Comparison of ENCODE assay signal across 15 mouse cellular contexts in genomic region chr5:125685681-125686331, GRCm38 (mm10).
DNase-seq lines count a peak whose midpoint lies in the region; ATAC-seq lines count a peak whose summit lies in the region.
"Had no signal": no experiment of that assay in that cellular context is flagged by ENCODE, and none has a peak within 500 bp of the region (broad histone marks: within the 10 kb centered on the region; RNA-seq: fewer than 3 reads in every experiment).

No protein-coding gene starts in this region.

- no peaks in the 10 kb centered on the region for H3K27me3 ChIP-seq in hindbrain, embryonic 15.5 days
- no peaks in the 10 kb centered on the region for H3K27me3 ChIP-seq in hindbrain, embryonic 10.5 days (ENCODE audit: insufficient read depth, poor library complexity, severe bottlenecking)
- no peaks in the 10 kb centered on the region for H3K27me3 ChIP-seq in forebrain, embryonic 15.5 days
- H3K27me3 ChIP-seq: liver, embryonic 12.5 days had no signal

- ATAC-seq in hindbrain, embryonic 15.5 days (ENCODE audit: low FRiP score, low read depth), result peak; percentile 71
- ATAC-seq in forebrain, embryonic 15.5 days (replicated peaks), result peak; percentile 90
- ATAC-seq: inflammation-experienced regulatory T-cells, adult 6 months; liver, embryonic 12.5 days had no signal

- WGBS in hindbrain, embryonic 15.5 days, result 31% methylated on average over 11 of the region's 11 CpGs
- 59% methylated on average over 11 of the region's 11 CpGs for WGBS in hindbrain, embryonic 10.5 days
- WGBS in forebrain, embryonic 15.5 days, result 18% methylated on average over 11 of the region's 11 CpGs

- H3K4me3 ChIP-seq in hindbrain, embryonic 15.5 days, result no peak overlapping the region
- H3K4me3 ChIP-seq in hindbrain, embryonic 10.5 days, result no peak overlapping the region
- H3K4me3 ChIP-seq in forebrain, embryonic 15.5 days, result no peak overlapping the region
- H3K4me3 ChIP-seq: liver, embryonic 12.5 days; myocyte had no signal

- no peak for DNase-seq in hindbrain, embryonic 10.5 days (ENCODE audit: low spot score)
- DNase-seq in right cerebral cortex, postnatal 10 days (ENCODE audit: low spot score in 2 of 2), result peak; percentile 45 to 56
- DNase-seq in right cerebral cortex, postnatal 25 days, result no peak
- DNase-seq in gastrocnemius, adult 8-10 months (ENCODE audit: low spot score in 2 of 2), result no peak
- no peak for DNase-seq in B cell, adult 2 months
- DNase-seq: adrenal gland, adult 8-10 months; gastrocnemius, postnatal 25 days; heart, postnatal 14 days; layer of hippocampus, adult 9-11 months had no signal

- no peak overlapping the region for H3K27ac ChIP-seq in hindbrain, embryonic 15.5 days (replicated peaks)
- H3K27ac ChIP-seq in hindbrain, embryonic 10.5 days, result no peak overlapping the region
- H3K27ac ChIP-seq in forebrain, embryonic 15.5 days (replicated peaks), result peak overlapping the region; percentile 47
- H3K27ac ChIP-seq: liver, embryonic 12.5 days had no signal

- H3K4me1 ChIP-seq in hindbrain, embryonic 15.5 days (replicated peaks), result peaks cover 10% of the 10 kb centered on the region
- no peaks in the 10 kb centered on the region for H3K4me1 ChIP-seq in hindbrain, embryonic 10.5 days (replicated peaks)
- H3K4me1 ChIP-seq in forebrain, embryonic 15.5 days, result peaks cover 14% of the 10 kb centered on the region; the same call in 1 of the 2 replicates
- H3K4me1 ChIP-seq: liver, embryonic 12.5 days had no signal

- H3K36me3 ChIP-seq in hindbrain, embryonic 15.5 days, result no peaks in the 10 kb centered on the region
- H3K36me3 ChIP-seq in hindbrain, embryonic 10.5 days, result no peaks in the 10 kb centered on the region
- no peaks in the 10 kb centered on the region for H3K36me3 ChIP-seq in forebrain, embryonic 15.5 days
- H3K36me3 ChIP-seq: G1E; liver, embryonic 12.5 days had no signal

- H3K4me2 ChIP-seq in hindbrain, embryonic 15.5 days, result no peak overlapping the region
- no peak overlapping the region for H3K4me2 ChIP-seq in forebrain, embryonic 15.5 days (replicated peaks)
- H3K4me2 ChIP-seq: liver, embryonic 12.5 days had no signal

- no peaks in the 10 kb centered on the region for H3K9me3 ChIP-seq in hindbrain, embryonic 15.5 days
- no peaks in the 10 kb centered on the region for H3K9me3 ChIP-seq in hindbrain, embryonic 10.5 days
- H3K9me3 ChIP-seq in forebrain, embryonic 15.5 days, result no peaks in the 10 kb centered on the region

- no peak overlapping the region for H3K9ac ChIP-seq in hindbrain, embryonic 15.5 days
- no peak overlapping the region for H3K9ac ChIP-seq in forebrain, embryonic 15.5 days (replicated peaks)
- H3K9ac ChIP-seq: liver, embryonic 12.5 days had no signal

Comparison
In these comparisons a context has a peak if more than half of its experiments do, and no peak if none do; other contexts are left out.
1. DNase-seq: peak in right cerebral cortex, postnatal 10 days (2 of 2); none in hindbrain, embryonic 10.5 days (single experiment), right cerebral cortex, postnatal 25 days (single experiment), gastrocnemius, adult 8-10 months (0 of 2) and B cell, adult 2 months (0 of 2).